Mouse (Mus musculus): ENCODE results near the gene Psme4.

GRCm38 (mm10) chr11:30774638-30775037 lies 3.1 kb downstream of the Psme4 start:
- no peak for TF ChIP-seq CTCF (IDR thresholded peaks at IDR 0.05; ENCODE audit: control insufficient read depth, insufficient read depth, insufficient replicate concordance, low read depth, low read length)
- TF ChIP-seq POLR2A (IDR thresholded peaks at IDR 0.05; ENCODE audit: control insufficient read depth, low read depth, low read length) = no peak
